Mouse (Mus musculus) hindbrain, embryonic 11.5 days (tissue): Measurements from ENCODE around the gene Kcnmb3. TPM values are rescaled to one million over a fixed set of nuclear protein-coding genes. Genes with fewer than 3 reads are reported as not detected.

Experiments used
- ATAC-seq: fragments of 200-750 bp; cut with Nextera tagmentation; 2 replicates; pipeline ENCODE4 v1.8.0; 2017; ENCODE audit warnings: mild to moderate bottlenecking, moderate TSS enrichment, moderate library complexity; ENCODE audit not compliant: low FRiP score
- DNase-seq: peaks from one replicate; pipeline ENCODE4 v3.0.0-alpha.2; 2015; ENCODE audit warnings: low spot score
- H3K27ac ChIP-seq: fragments of 300-500 bp; sonication (generic); 2 replicates; pipeline ENCODE4 v1.5.1; 2014; ENCODE audit warnings: mild to moderate bottlenecking, low read depth, low read length
- H3K27me3 ChIP-seq: fragments of 300-500 bp; sonication (generic); 2 replicates; pipeline ENCODE4 v1.6.1; 2014; ENCODE audit warnings: mild to moderate bottlenecking, low read length, moderate library complexity, mixed read lengths; ENCODE audit not compliant: control insufficient read depth, insufficient read depth
- H3K36me3 ChIP-seq: fragments of 300-500 bp; sonication (generic); 2 replicates; pipeline ENCODE4 v1.6.1; 2014; ENCODE audit warnings: mild to moderate bottlenecking, low read length, moderate library complexity, mixed read lengths; ENCODE audit not compliant: control insufficient read depth, insufficient read depth
- H3K4me1 ChIP-seq: fragments of 300-500 bp; sonication (generic); replicated peaks from 2 replicates; pipeline ENCODE4 v1.6.1; 2014; ENCODE audit warnings: low read length, mixed read lengths; ENCODE audit not compliant: control insufficient read depth, insufficient read depth
- H3K4me2 ChIP-seq: fragments of 300-500 bp; sonication (generic); replicated peaks from 2 replicates; pipeline ENCODE4 v1.6.1; 2014; ENCODE audit warnings: mild to moderate bottlenecking, low read depth, low read length
- H3K4me3 ChIP-seq: fragments of 300-500 bp; sonication (generic); 2 replicates; pipeline ENCODE4 v1.5.1; 2014; ENCODE audit warnings: low read depth, low read length
- H3K9ac ChIP-seq: fragments of 300-500 bp; sonication (generic); 2 replicates; pipeline ENCODE4 v1.6.1; 2014; ENCODE audit warnings: low read depth, low read length
- H3K9me3 ChIP-seq: fragments of 300-500 bp; sonication (generic); 2 replicates; pipeline ENCODE4 v1.6.1; 2016; ENCODE audit warnings: low read length; ENCODE audit not compliant: control insufficient read depth
- WGBS: fragments of 180-500 bp; shearing (Covaris S2); extraction: QIAGEN DNeasy Blood & Tissue Kit; methylation state at CpG from one replicate; pipeline ENCODE4 v1.1.7; 2014; 5-methylcytosine and 5-hydroxymethylcytosine counted together
- polyA plus RNA-seq: library from polyadenylated mRNA; unstranded; fragments of >200 nt; fragmentation: Nextera tagmentation; extraction: Ambion mirVana; gene quantifications from 2 replicates; pipeline ENCODE4 v1.2.1, GENCODE M21; 2014

Kcnmb3 gene
- polyA plus RNA-seq, 1 experiment from 2014 or later: 0.12 TPM

GRCm38 (mm10) chr3:32486543-32486942 is 5.5 kb downstream of the Kcnmb3 start:
- H3K27me3 ChIP-seq: no peaks in the 10 kb centered on the region
- H3K4me3 ChIP-seq: no peak overlapping the region
- no peak for DNase-seq
- H3K27ac ChIP-seq: no peak overlapping the region
- H3K9ac ChIP-seq: no peak overlapping the region
- no peaks in the 10 kb centered on the region for H3K36me3 ChIP-seq
- no peaks in the 10 kb centered on the region for H3K4me1 ChIP-seq
- no peaks in the 10 kb centered on the region for H3K9me3 ChIP-seq
- no peak overlapping the region for H3K4me2 ChIP-seq
- ATAC-seq: no peak
- 88% methylated on average over 4 of the region's 4 CpGs for WGBS

- 82% methylated on average over 3 of the region's 3 CpGs for WGBS
- Histone ChIP-seq H3K27me3 (no peaks in the 10 kb centered on the region), H3K9me3 (no peaks in the 10 kb centered on the region), H3K4me2 (no peak overlapping the region), H3K4me3 (no peak overlapping the region), H3K27ac (no peak overlapping the region), H3K36me3 (no peaks in the 10 kb centered on the region), H3K4me1 (no peaks in the 10 kb centered on the region), H3K9ac (no peak overlapping the region)
- DNase-seq (no peak), ATAC-seq (no peak)
Observed at GRCm38 (mm10) chr3:32483035-32483434, 9.0 kb downstream of the Kcnmb3 start.

- no peaks in the 10 kb centered on the region for H3K4me1 ChIP-seq
- WGBS: 91% methylated on average over 7 of the region's 7 CpGs
- H3K9ac ChIP-seq: no peak overlapping the region
- DNase-seq (no peak), ATAC-seq (no peak)
- H3K27ac ChIP-seq: no peak overlapping the region
- H3K27me3 ChIP-seq: no peaks in the 10 kb centered on the region
- H3K36me3 ChIP-seq: no peaks in the 10 kb centered on the region
- H3K4me3 ChIP-seq: no peak overlapping the region
- H3K9me3 ChIP-seq: no peaks in the 10 kb centered on the region
- H3K4me2 ChIP-seq: no peak overlapping the region
Observed at GRCm38 (mm10) chr3:32479961-32480360, 12.1 kb downstream of the Kcnmb3 start.

GRCm38 (mm10) chr3:32473184-32473583 is 18.8 kb downstream of the Kcnmb3 start:
- Histone ChIP-seq H3K36me3 (no peaks in the 10 kb centered on the region), H3K9ac (no peak overlapping the region), H3K4me1 (no peaks in the 10 kb centered on the region), H3K4me3 (no peak overlapping the region), H3K4me2 (no peak overlapping the region), H3K9me3 (no peaks in the 10 kb centered on the region), H3K27ac (no peak overlapping the region), H3K27me3 (no peaks in the 10 kb centered on the region)
- DNase-seq: no peak
- 85% methylated on average over 10 of the region's 10 CpGs for WGBS
- ATAC-seq: no peak

- H3K27ac ChIP-seq: no peak overlapping the region
- H3K9me3 ChIP-seq: no peaks in the 10 kb centered on the region
- ATAC-seq: no peak
- no peaks in the 10 kb centered on the region for H3K27me3 ChIP-seq
- no peaks in the 10 kb centered on the region for H3K36me3 ChIP-seq
- no peak overlapping the region for H3K4me3 ChIP-seq
- H3K4me2 ChIP-seq: no peak overlapping the region
- 75% methylated on average over 14 of the region's 14 CpGs for WGBS
- H3K4me1 ChIP-seq: no peaks in the 10 kb centered on the region
- no peak overlapping the region for H3K9ac ChIP-seq
- peak; percentile 13 for DNase-seq
Observed at GRCm38 (mm10) chr3:32472191-32472900, 19.7 kb downstream of the Kcnmb3 start.

- Histone ChIP-seq H3K4me2 (no peak overlapping the region), H3K4me3 (no peak overlapping the region), H3K4me1 (no peaks in the 10 kb centered on the region), H3K9me3 (no peaks in the 10 kb centered on the region), H3K27me3 (no peaks in the 10 kb centered on the region), H3K36me3 (no peaks in the 10 kb centered on the region), H3K9ac (no peak overlapping the region), H3K27ac (no peak overlapping the region)
- no peak for ATAC-seq
- WGBS: 88% methylated on average over 6 of the region's 6 CpGs
- no peak for DNase-seq
Observed at GRCm38 (mm10) chr3:32471098-32471497, 20.9 kb downstream of the Kcnmb3 start.

GRCm38 (mm10) chr3:32470449-32470848 is 21.6 kb downstream of the Kcnmb3 start:
- 74% methylated on average over 7 of the region's 7 CpGs for WGBS
- no peak overlapping the region for H3K4me3 ChIP-seq
- DNase-seq: no peak

GRCm38 (mm10) chr3:32468411-32468810 is 23.6 kb downstream of the Kcnmb3 start:
- ATAC-seq (no peak), DNase-seq (no peak)
- Histone ChIP-seq H3K4me1 (no peaks in the 10 kb centered on the region), H3K9ac (no peak overlapping the region), H3K4me3 (no peak overlapping the region), H3K4me2 (no peak overlapping the region), H3K36me3 (no peaks in the 10 kb centered on the region), H3K9me3 (no peaks in the 10 kb centered on the region), H3K27me3 (no peaks in the 10 kb centered on the region), H3K27ac (no peak overlapping the region)
- WGBS: 75% methylated on average over 4 of the region's 4 CpGs

More at GRCm38 (mm10) chr3:32470449-32470848, 21.6 kb downstream of the Kcnmb3 start:
- Histone ChIP-seq H3K4me2 (no peak overlapping the region), H3K36me3 (no peaks in the 10 kb centered on the region), H3K27ac (no peak overlapping the region), H3K27me3 (no peaks in the 10 kb centered on the region), H3K9ac (no peak overlapping the region), H3K4me1 (no peaks in the 10 kb centered on the region), H3K9me3 (no peaks in the 10 kb centered on the region)
- no peak for ATAC-seq

- no peak overlapping the region for H3K4me3 ChIP-seq
- no peak for DNase-seq
- H3K9me3 ChIP-seq: no peaks in the 10 kb centered on the region
- no peak overlapping the region for H3K27ac ChIP-seq
- WGBS: 90% methylated on average over 4 of the region's 4 CpGs
- H3K27me3 ChIP-seq: no peaks in the 10 kb centered on the region
- no peak for ATAC-seq
- no peak overlapping the region for H3K9ac ChIP-seq
- no peaks in the 10 kb centered on the region for H3K4me1 ChIP-seq
- H3K4me2 ChIP-seq: no peak overlapping the region
- H3K36me3 ChIP-seq: no peaks in the 10 kb centered on the region; the same call in 1 of the 2 replicates
Observed at GRCm38 (mm10) chr3:32467321-32467720, 24.7 kb downstream of the Kcnmb3 start.
